Mouse (Mus musculus): ENCODE results near the gene Ranbp3l.

Gene Ranbp3l

GRCm38 (mm10) chr15:9093598-9094365 is 126.0 kb downstream of the Ranbp3l start:
- in situ Hi-C loops (cut with MboI) = no loop called here

- in situ Hi-C loops (cut with MboI) = no loop called here
Observed at GRCm38 (mm10) chr15:9094366-9094750, 126.6 kb downstream of the Ranbp3l start.

- in situ Hi-C loops (cut with MboI) = no loop called here
Observed at GRCm38 (mm10) chr15:9096865-9097264, 129.1 kb downstream of the Ranbp3l start.

- in situ Hi-C loops (cut with MboI) = no loop called here
Observed at GRCm38 (mm10) chr15:9100446-9101077, 132.8 kb downstream of the Ranbp3l start.

- in situ Hi-C loops (cut with MboI) = no loop called here
Observed at GRCm38 (mm10) chr15:9106303-9107074, 138.7 kb downstream of the Ranbp3l start.

- in situ Hi-C loops (cut with MboI) = no loop called here
Observed at GRCm38 (mm10) chr15:9110526-9111347, 143.0 kb downstream of the Ranbp3l start.

- in situ Hi-C loops (cut with MboI) = no loop called here
Observed at GRCm38 (mm10) chr15:9111648-9112047, 143.9 kb downstream of the Ranbp3l start.

GRCm38 (mm10) chr15:9113556-9113955 is 145.8 kb downstream of the Ranbp3l start:
- in situ Hi-C loops (cut with MboI) = no loop called here

GRCm38 (mm10) chr15:9114131-9114530 is 146.4 kb downstream of the Ranbp3l start:
- in situ Hi-C loops (cut with MboI) = no loop called here

GRCm38 (mm10) chr15:9114599-9114998 is 146.8 kb downstream of the Ranbp3l start:
- in situ Hi-C loops (cut with MboI) = no loop called here
